Mouse (Mus musculus) limb, embryonic 11.5 days (tissue): ENCODE data around the gene Lrrc58. TPM values are rescaled to one million over a fixed set of nuclear protein-coding genes. Genes with fewer than 3 reads are reported as not detected.

Experiments
- ATAC-seq: fragments of 200-750 bp; cut with Nextera tagmentation; 2 replicates; pipeline ENCODE4 v1.8.0; 2017; ENCODE audit warnings: low read depth; ENCODE audit not compliant: insufficient number of reproducible peaks, low FRiP score, low TSS enrichment
- DNase-seq: peaks from one replicate; pipeline ENCODE4 v3.0.0-alpha.2; 2015; ENCODE audit warnings: low spot score
- H3K27ac ChIP-seq: fragments of 300-500 bp; sonication (generic); replicated peaks from 2 replicates; pipeline ENCODE4 v1.5.1; 2014; ENCODE audit warnings: low read depth, mild to moderate bottlenecking, low read length
- H3K27me3 ChIP-seq: fragments of 300-500 bp; sonication (generic); 2 replicates; pipeline ENCODE4 v1.6.1; 2014; ENCODE audit warnings: mild to moderate bottlenecking, low read length, mixed read lengths; ENCODE audit not compliant: control insufficient read depth, insufficient read depth
- H3K36me3 ChIP-seq: fragments of 300-500 bp; sonication (generic); 2 replicates; pipeline ENCODE4 v1.6.1; 2014; ENCODE audit warnings: mild to moderate bottlenecking, low read length, moderate library complexity, mixed read lengths; ENCODE audit not compliant: control insufficient read depth, insufficient read depth
- H3K4me1 ChIP-seq: fragments of 300-500 bp; sonication (generic); 2 replicates; pipeline ENCODE4 v1.6.1; 2014; ENCODE audit warnings: low read length, mixed read lengths; ENCODE audit not compliant: control insufficient read depth, insufficient read depth
- H3K4me2 ChIP-seq: fragments of 300-500 bp; sonication (generic); 2 replicates; pipeline ENCODE4 v1.6.1; 2014; ENCODE audit warnings: low read depth, mild to moderate bottlenecking, moderate library complexity; ENCODE audit not compliant: severe bottlenecking
- H3K4me3 ChIP-seq: fragments of 300-500 bp; sonication (generic); 2 replicates; pipeline ENCODE4 v1.5.1; 2014; ENCODE audit warnings: low read depth, low read length
- H3K9ac ChIP-seq: fragments of 300-500 bp; sonication (generic); 2 replicates; pipeline ENCODE4 v1.6.1; 2014; ENCODE audit warnings: mild to moderate bottlenecking, low read length
- H3K9me3 ChIP-seq: fragments of 300-500 bp; sonication (generic); 2 replicates; pipeline ENCODE4 v1.6.1; 2016; ENCODE audit warnings: low read length; ENCODE audit not compliant: control insufficient read depth
- WGBS: fragments of 180-500 bp; shearing (Covaris S2); extraction: QIAGEN DNeasy Blood & Tissue Kit; methylation state at CpG from one replicate; pipeline ENCODE4 v1.1.7; 2014; 5-methylcytosine and 5-hydroxymethylcytosine counted together
- polyA plus RNA-seq: library from polyadenylated mRNA; unstranded; fragments of >200 nt; fragmentation: Nextera tagmentation; extraction: Ambion mirVana; gene quantifications from 2 replicates; pipeline ENCODE4 v1.2.1, GENCODE M21; 2014

Lrrc58 gene
- polyA plus RNA-seq, 1 experiment from 2014 or later = 67.4 TPM

DNA sequence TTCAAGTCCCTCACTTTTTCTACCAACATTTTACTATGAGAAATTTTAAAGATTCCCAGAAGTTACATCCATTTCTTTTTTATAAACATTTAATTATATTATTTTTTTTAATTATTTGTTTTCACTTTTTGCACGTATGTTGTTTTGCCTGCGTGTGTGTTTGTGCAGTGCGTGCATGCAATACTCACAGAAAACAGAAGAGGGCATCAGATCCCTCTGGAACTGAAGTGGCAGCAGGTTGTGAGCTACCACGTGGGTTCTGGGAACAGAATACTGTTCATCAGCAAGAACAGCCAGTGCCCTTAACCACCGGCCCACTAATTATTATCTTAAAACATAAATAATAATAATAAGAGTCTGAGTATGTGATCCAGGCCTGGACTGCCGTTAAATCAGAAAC lies 50.8 kb downstream of the Lrrc58 start:
- Histone ChIP-seq H3K4me1 (peaks cover 7% of the 10 kb centered on the region; the same call in 1 of the 2 replicates), H3K36me3 (no peaks in the 10 kb centered on the region), H3K9ac (no peak overlapping the region), H3K27me3 (peaks cover 2% of the 10 kb centered on the region; the same call in 1 of the 2 replicates), H3K27ac (no peak overlapping the region), H3K9me3 (no peaks in the 10 kb centered on the region), H3K4me3 (no peak overlapping the region), H3K4me2 (no peak overlapping the region)
- WGBS = 83% methylated on average over 6 of the region's 6 CpGs
- ATAC-seq (no peak), DNase-seq (no peak)

DNA sequence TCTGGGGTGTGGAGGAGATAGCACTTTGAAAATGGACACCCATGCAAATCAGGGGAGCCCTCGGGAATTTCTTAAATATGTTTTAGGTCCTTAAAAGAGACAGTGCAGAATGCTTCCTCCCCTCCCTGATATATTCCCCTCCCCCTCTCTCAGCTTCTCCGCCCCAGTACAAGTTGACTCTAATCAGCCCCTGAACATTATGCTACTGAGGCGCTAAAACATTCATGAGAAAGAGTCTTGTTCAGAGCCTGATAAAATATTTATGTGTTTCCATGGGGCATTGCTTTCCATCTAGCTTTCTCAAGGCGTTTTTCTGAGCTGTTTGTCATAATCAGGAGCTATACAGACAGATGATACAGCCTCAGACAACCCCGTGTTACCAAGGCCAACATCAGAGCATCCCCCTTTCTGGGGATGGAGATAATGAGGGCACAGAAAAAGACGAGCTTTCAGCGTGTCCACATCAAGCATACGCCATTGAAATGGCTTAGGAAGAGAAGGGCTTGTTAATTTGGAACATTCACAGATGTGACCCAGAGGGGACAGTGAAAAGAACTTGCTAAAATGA lies 52.7 kb downstream of the Lrrc58 start:
- DNase-seq (no peak), ATAC-seq (no peak)
- 66% methylated on average over 8 of the region's 8 CpGs for WGBS
- H3K4me1 ChIP-seq = peaks cover 3% of the 10 kb centered on the region; the same call in 1 of the 2 replicates
- peaks cover 2% of the 10 kb centered on the region; the same call in 1 of the 2 replicates for H3K27me3 ChIP-seq
- H3K9ac ChIP-seq = no peak overlapping the region
- H3K36me3 ChIP-seq = no peaks in the 10 kb centered on the region
- no peaks in the 10 kb centered on the region for H3K9me3 ChIP-seq
- no peak overlapping the region for H3K4me3 ChIP-seq
- no peak overlapping the region for H3K4me2 ChIP-seq
- no peak overlapping the region for H3K27ac ChIP-seq

DNA sequence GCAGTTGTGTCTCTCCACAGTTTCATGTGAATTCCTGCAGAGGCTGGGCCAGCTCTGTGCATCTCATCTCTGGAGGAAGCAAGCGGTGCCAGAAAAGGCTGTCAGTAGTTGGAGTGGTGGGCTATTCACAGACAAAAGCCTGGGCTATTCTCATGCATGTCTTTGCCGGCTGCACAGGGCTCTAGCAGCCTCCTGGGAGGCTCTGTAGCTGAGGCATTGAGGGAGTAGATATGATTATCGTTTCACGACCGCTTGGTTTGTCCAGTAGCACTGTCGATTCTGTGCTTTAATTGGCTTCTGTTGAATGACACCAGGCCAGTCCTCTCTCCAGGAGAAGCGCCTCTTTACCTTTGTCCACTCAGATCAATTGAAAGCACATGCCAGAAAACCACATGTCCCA lies 57.9 kb downstream of the Lrrc58 start:
- no peaks in the 10 kb centered on the region for H3K27me3 ChIP-seq
- H3K4me2 ChIP-seq = no peak overlapping the region
- no peaks in the 10 kb centered on the region for H3K9me3 ChIP-seq
- no peaks in the 10 kb centered on the region for H3K4me1 ChIP-seq
- no peak overlapping the region for H3K4me3 ChIP-seq
- 55% methylated on average over 7 of the region's 7 CpGs for WGBS
- H3K27ac ChIP-seq = no peak overlapping the region
- no peaks in the 10 kb centered on the region for H3K36me3 ChIP-seq
- no peak for DNase-seq
- no peak overlapping the region for H3K9ac ChIP-seq
- no peak for ATAC-seq

DNA sequence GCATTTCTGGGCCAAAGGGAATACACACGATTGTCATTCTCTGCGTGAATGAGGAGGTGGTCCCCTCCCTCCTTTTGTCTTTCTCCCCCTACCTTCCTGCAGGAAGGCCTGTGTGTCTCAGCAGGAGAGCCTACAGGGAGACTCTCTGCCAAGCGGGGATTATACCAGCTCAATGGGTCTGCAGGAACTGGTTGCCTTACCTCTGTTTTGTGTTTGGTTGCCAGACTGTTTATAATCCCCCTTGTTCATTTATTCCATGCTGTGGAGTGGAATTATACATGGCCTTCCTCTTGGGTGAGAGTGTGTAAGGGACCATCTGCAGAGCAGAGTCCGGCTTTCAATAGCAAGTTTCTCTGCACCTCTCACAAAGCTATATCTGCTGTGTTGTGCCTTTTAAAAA lies 58.9 kb downstream of the Lrrc58 start:
- Histone ChIP-seq H3K9ac (no peak overlapping the region), H3K36me3 (no peaks in the 10 kb centered on the region), H3K4me2 (no peak overlapping the region), H3K4me1 (no peaks in the 10 kb centered on the region), H3K4me3 (no peak overlapping the region), H3K27ac (no peak overlapping the region), H3K27me3 (no peaks in the 10 kb centered on the region), H3K9me3 (no peaks in the 10 kb centered on the region)
- ATAC-seq (no peak), DNase-seq (no peak)
- WGBS = 43% methylated on average over 4 of the region's 4 CpGs

DNA sequence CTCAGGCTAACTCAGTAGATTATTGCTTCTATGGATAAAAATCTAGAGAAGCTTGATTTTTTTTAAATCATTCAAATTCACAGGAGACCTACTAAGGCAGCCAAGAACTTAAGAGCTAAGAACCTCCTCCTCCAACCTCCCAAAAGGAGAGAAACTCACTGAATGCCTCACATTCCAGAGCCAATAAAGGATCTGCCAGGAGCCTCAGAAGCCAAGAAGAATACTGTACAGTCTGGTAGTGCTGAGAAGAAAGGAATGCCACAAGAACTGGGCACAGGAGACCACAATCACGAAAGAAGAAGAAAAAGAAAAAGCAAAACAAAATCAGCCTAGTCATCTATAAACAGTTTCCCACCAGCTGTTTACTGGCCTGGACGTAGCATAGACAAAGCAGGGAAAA lies 60.8 kb downstream of the Lrrc58 start:
- no peaks in the 10 kb centered on the region for H3K36me3 ChIP-seq
- no peak overlapping the region for H3K27ac ChIP-seq
- DNase-seq = no peak
- 81% methylated on average over 2 of the region's 2 CpGs for WGBS
- no peak overlapping the region for H3K4me3 ChIP-seq
- H3K9me3 ChIP-seq = no peaks in the 10 kb centered on the region
- no peak overlapping the region for H3K9ac ChIP-seq
- H3K4me2 ChIP-seq = no peak overlapping the region
- H3K27me3 ChIP-seq = no peaks in the 10 kb centered on the region
- ATAC-seq = no peak
- H3K4me1 ChIP-seq = no peaks in the 10 kb centered on the region

DNA sequence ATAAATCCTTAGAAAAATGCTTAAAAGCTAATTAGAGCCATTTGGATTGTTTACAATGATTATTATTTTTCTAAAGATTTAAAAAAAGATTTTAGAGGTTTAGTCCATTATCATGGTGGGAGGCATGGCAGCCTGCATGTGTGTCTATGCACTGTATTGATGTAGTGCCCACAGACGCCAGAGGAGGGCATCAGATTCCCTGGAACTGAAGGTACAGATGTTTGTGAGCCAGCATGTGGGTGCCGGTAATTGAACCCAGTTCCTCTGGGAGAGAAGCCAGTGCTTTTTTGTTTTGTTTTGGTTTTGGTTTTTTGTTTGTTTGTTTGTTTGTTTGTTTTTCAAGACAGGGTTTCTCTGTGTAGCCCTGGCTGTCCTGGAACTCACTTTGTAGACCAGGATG lies 61.4 kb downstream of the Lrrc58 start:
- H3K36me3 ChIP-seq = no peaks in the 10 kb centered on the region
- ATAC-seq = no peak
- no peaks in the 10 kb centered on the region for H3K9me3 ChIP-seq
- no peak overlapping the region for H3K9ac ChIP-seq
- DNase-seq = no peak
- H3K4me3 ChIP-seq = no peak overlapping the region
- H3K27ac ChIP-seq = no peak overlapping the region
- no peaks in the 10 kb centered on the region for H3K27me3 ChIP-seq
- WGBS = 92% methylated on average over 2 of the region's 2 CpGs
- no peaks in the 10 kb centered on the region for H3K4me1 ChIP-seq
- no peak overlapping the region for H3K4me2 ChIP-seq

DNA sequence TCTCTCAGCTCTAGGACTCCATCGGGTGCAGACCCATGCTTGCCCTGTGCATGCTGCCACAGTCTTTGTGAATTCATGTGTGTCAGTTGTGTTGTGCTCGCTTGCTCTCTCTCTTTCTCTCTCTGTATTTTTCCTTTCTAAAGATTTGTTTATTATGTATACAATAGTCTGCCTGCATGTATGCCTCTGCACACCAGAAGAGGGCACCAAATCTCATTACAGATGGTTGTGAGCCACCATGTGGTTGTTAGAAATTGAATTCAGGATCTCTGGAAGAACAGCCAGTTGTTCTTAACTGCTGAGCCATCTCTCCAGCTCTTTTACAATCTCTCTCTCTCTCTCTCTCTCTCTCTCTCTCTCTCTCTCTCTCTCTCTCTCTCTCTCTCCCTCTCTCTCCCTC lies 66.7 kb downstream of the Lrrc58 start:
- H3K4me2 ChIP-seq = no peak overlapping the region
- no peak overlapping the region for H3K27ac ChIP-seq
- ATAC-seq = no peak
- no peaks in the 10 kb centered on the region for H3K27me3 ChIP-seq
- 93% methylated on average over 2 of the region's 2 CpGs for WGBS
- no peak for DNase-seq
- H3K36me3 ChIP-seq = no peaks in the 10 kb centered on the region
- no peak overlapping the region for H3K9ac ChIP-seq
- H3K4me1 ChIP-seq = 0 out of 2 replicates have a peak, but pooled peaks cover 3% of the 10 kb centered on the region
- no peaks in the 10 kb centered on the region for H3K9me3 ChIP-seq
- no peak overlapping the region for H3K4me3 ChIP-seq

DNA sequence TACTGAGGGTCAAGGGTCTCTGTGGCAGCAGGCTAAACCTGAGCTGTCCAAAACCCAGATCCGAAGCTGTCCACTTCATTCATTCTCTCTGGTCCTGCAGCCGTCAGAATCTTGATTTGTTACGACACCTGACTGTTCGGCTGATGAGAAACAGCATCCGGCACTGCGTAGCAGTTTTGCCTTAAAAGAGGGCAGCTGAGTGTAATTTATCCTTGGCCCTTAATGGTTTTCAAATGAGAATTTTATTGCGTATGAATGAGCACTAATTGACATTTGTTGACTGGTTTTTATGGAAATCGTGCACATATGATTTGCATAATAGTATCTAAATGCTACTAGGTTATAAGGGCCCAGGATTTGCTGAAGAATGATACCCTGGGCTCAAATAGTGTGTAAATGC lies 69.1 kb downstream of the Lrrc58 start:
- H3K4me3 ChIP-seq = no peak overlapping the region

More for the DNA sequence above, 69.1 kb downstream of the Lrrc58 start:
- no peaks in the 10 kb centered on the region for H3K9me3 ChIP-seq
- no peak overlapping the region for H3K9ac ChIP-seq
- DNase-seq (no peak), ATAC-seq (no peak)
- no peaks in the 10 kb centered on the region for H3K27me3 ChIP-seq
- WGBS = 29% methylated on average over 8 of the region's 8 CpGs
- no peaks in the 10 kb centered on the region for H3K36me3 ChIP-seq
- no peak overlapping the region for H3K4me2 ChIP-seq
- no peak overlapping the region for H3K27ac ChIP-seq
- 0 out of 2 replicates have a peak, but pooled peaks cover 3% of the 10 kb centered on the region for H3K4me1 ChIP-seq
